ENCODE assay signal across 14 mouse cellular contexts in the genomic region with DNA sequence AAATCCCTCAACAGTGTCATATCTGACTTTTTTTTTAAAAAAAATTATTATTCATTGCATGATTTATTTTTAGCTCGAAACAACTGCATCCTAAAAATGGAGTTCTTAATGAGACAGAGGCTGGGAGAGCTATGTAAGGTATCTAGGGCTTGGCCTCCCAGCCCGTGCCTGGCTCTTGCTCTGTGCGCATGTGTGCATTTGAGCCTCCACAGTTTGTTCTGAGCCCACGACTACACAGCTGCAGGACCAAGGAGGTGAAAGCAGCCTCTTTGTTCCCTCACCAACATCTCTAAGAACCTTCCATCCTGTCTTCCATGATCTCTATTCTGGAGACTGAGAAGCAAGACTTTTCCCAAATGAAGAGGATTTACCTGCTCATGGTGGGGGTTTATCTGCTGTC. TPM values are rescaled to one million over a fixed set of nuclear protein-coding genes. Genes with fewer than 3 reads are reported as not detected.
A peak's percentile ranks its signal among the peaks of the same experiment; 100 is the strongest.
DNase-seq lines count a peak whose midpoint lies in the region; ATAC-seq and TF ChIP-seq lines count a peak whose summit lies in the region.
"Had no signal": no experiment of that assay in that cellular context is flagged by ENCODE, and none has a peak within 500 bp of the region (broad histone marks: within the 10 kb centered on the region; RNA-seq: fewer than 3 reads in every experiment).

Gene Casq2, plus strand, starts transcription at position 133 of the 400 bp plus-strand sequence.

- no peaks in the 10 kb centered on the region for H3K9me3 ChIP-seq in heart, embryonic 15.5 days (replicated peaks)
- H3K9me3 ChIP-seq in stomach, embryonic 16.5 days (replicated peaks; ENCODE audit: control insufficient read depth, low read length) = no peaks in the 10 kb centered on the region
- no peaks in the 10 kb centered on the region for H3K9me3 ChIP-seq in kidney, embryonic 16.5 days (ENCODE audit: low read length)

- no peaks in the 10 kb centered on the region for H3K36me3 ChIP-seq in testis, adult 2 months (ENCODE audit: control insufficient read depth, insufficient read depth, low read length)
- no peaks in the 10 kb centered on the region for H3K36me3 ChIP-seq in heart, embryonic 15.5 days
- no peaks in the 10 kb centered on the region for H3K36me3 ChIP-seq in stomach, embryonic 16.5 days (ENCODE audit: control insufficient read depth, insufficient read depth, low read length)
- H3K36me3 ChIP-seq in kidney, embryonic 16.5 days (ENCODE audit: insufficient read depth, low read length) = no peaks in the 10 kb centered on the region

- ATAC-seq in heart, embryonic 15.5 days (replicated peaks; ENCODE audit: insufficient number of reproducible peaks, insufficient read depth, low FRiP score, low read depth) = peak; percentile 86
- ATAC-seq in stomach, embryonic 16.5 days (ENCODE audit: insufficient read depth, low FRiP score) = no peak
- ATAC-seq in kidney, embryonic 16.5 days (ENCODE audit: low FRiP score, low TSS enrichment) = no peak
- ATAC-seq: Patski had no signal

- 24% methylated on average over 4 of the region's 4 CpGs for WGBS in heart, embryonic 15.5 days
- 64% methylated on average over 4 of the region's 4 CpGs for WGBS in stomach, embryonic 16.5 days
- 80% methylated on average over 4 of the region's 4 CpGs for WGBS in kidney, embryonic 16.5 days

- no peaks in the 10 kb centered on the region for H3K27me3 ChIP-seq in testis, adult 2 months (ENCODE audit: control insufficient read depth, insufficient read depth, low read length)
- H3K27me3 ChIP-seq in heart, embryonic 15.5 days = no peaks in the 10 kb centered on the region
- no peaks in the 10 kb centered on the region for H3K27me3 ChIP-seq in stomach, embryonic 16.5 days (ENCODE audit: control insufficient read depth, insufficient read depth, low read length)
- no peaks in the 10 kb centered on the region for H3K27me3 ChIP-seq in kidney, embryonic 16.5 days (ENCODE audit: insufficient read depth, low read length)
- H3K27me3 ChIP-seq: Patski had no signal

- H3K4me2 ChIP-seq in heart, embryonic 15.5 days = peak within 1 kb of the TSS; percentile 61
- no peak within 1 kb of the TSS for H3K4me2 ChIP-seq in stomach, embryonic 16.5 days (ENCODE audit: low read depth, low read length)
- no peak within 1 kb of the TSS for H3K4me2 ChIP-seq in kidney, embryonic 16.5 days (replicated peaks; ENCODE audit: low read depth, low read length)

- intact Hi-C loops in gastrocnemius, postnatal 36 days (cut with DNase I) = no loop called here

- no peak within 1 kb of the TSS for H3K4me3 ChIP-seq in testis, adult 2 months (ENCODE audit: control insufficient read depth, low read depth, low read length)
- H3K4me3 ChIP-seq in heart, embryonic 15.5 days = peak within 1 kb of the TSS; percentile 54
- H3K4me3 ChIP-seq in stomach, embryonic 16.5 days (replicated peaks; ENCODE audit: low read length) = no peak within 1 kb of the TSS
- H3K4me3 ChIP-seq in kidney, embryonic 16.5 days (ENCODE audit: low read length) = no peak within 1 kb of the TSS
- H3K4me3 ChIP-seq: erythroblast, embryonic 14.5 days had no signal

- no peak for TF ChIP-seq CTCF in testis, adult 2 months (IDR thresholded peaks at IDR 0.05; ENCODE audit: control insufficient read depth, insufficient read depth, insufficient replicate concordance, low read depth, low read length)

- peak within 1 kb of the TSS; percentile 32; the same call in 1 of the 2 replicates for H3K27ac ChIP-seq in testis, adult 2 months (ENCODE audit: control insufficient read depth, insufficient read depth, low read depth, low read length)
- peak within 1 kb of the TSS; percentile 92 for H3K27ac ChIP-seq in heart, embryonic 15.5 days
- no peak within 1 kb of the TSS for H3K27ac ChIP-seq in stomach, embryonic 16.5 days (ENCODE audit: low read length)
- H3K27ac ChIP-seq in kidney, embryonic 16.5 days (ENCODE audit: low read length) = no peak within 1 kb of the TSS

- peaks cover 3% of the 10 kb centered on the region; the same call in 1 of the 2 replicates for H3K4me1 ChIP-seq in testis, adult 2 months (ENCODE audit: control insufficient read depth, insufficient read depth, low read length)
- peaks cover 32% of the 10 kb centered on the region for H3K4me1 ChIP-seq in heart, embryonic 15.5 days (replicated peaks)
- H3K4me1 ChIP-seq in stomach, embryonic 16.5 days (ENCODE audit: control insufficient read depth, insufficient read depth, low read length) = no peaks in the 10 kb centered on the region
- H3K4me1 ChIP-seq in kidney, embryonic 16.5 days (ENCODE audit: insufficient read depth, low read length) = peaks cover 4% of the 10 kb centered on the region; the same call in 1 of the 2 replicates

- DNase-seq in testis, postnatal 14 days (ENCODE audit: low spot score) = no peak
- DNase-seq in gastrocnemius, postnatal 36 days = no peak
- DNase-seq in T-cell, adult 2 months (ENCODE audit: low spot score) = no peak
- no peak for DNase-seq in right cerebral cortex, postnatal 36 days (ENCODE audit: low spot score in 2 of 2)
- DNase-seq: kidney, adult 11 months; midbrain, embryonic 14.5 days had no signal

- peak within 1 kb of the TSS; percentile 62 for H3K9ac ChIP-seq in heart, embryonic 15.5 days
- no peak within 1 kb of the TSS for H3K9ac ChIP-seq in stomach, embryonic 16.5 days (ENCODE audit: low read length)
- no peak within 1 kb of the TSS for H3K9ac ChIP-seq in kidney, embryonic 16.5 days (replicated peaks; ENCODE audit: low read length)

- no peak for TF ChIP-seq POLR2A in testis, adult 2 months (IDR thresholded peaks at IDR 0.05; ENCODE audit: control insufficient read depth, low read depth, low read length)

RNA-seq across cellular contexts. Expression of gene Casq2, which starts in this region (rescaled TPM):
- 1.9 and 2.5 TPM in 2 replicates for polyA plus RNA-seq in testis, adult 2 months (2012; rRNA removed)
- 10 to 100 TPM; 32.1 to 71.4 TPM for total RNA-seq in gastrocnemius, postnatal 36 days (2021)
- 489 and 565 TPM in 2 replicates for polyA plus RNA-seq in heart, embryonic 15.5 days (2015; fragmentation: Nextera tagmentation; extraction: Ambion mirVana)
- 3.9 and 45.9 TPM in 2 replicates for polyA plus RNA-seq in stomach, embryonic 16.5 days (2015; fragmentation: Nextera tagmentation; extraction: Ambion mirVana)
- 3.1 and 3.6 TPM in 2 replicates for polyA plus RNA-seq in kidney, embryonic 16.5 days (2015; fragmentation: Nextera tagmentation; extraction: Ambion mirVana)
- total RNA-seq: common myeloid progenitor, adult 5-6 weeks; hematopoietic stem cell, adult 5-6 weeks had no signal
- polyA plus RNA-seq: erythroblast, embryonic 14.5 days had no signal

Comparison
In these comparisons a context has a peak if more than half of its experiments do, and no peak if none do; other contexts are left out.
1. RNA of gene Casq2 (polyA plus RNA-seq): 489 to 565 TPM in heart, embryonic 15.5 days; 3.9 to 45.9 TPM in stomach, embryonic 16.5 days, 3.1 to 3.6 TPM in kidney, embryonic 16.5 days and 1.9 to 2.5 TPM in testis, adult 2 months; every median in the first group is over 10 times any median in the second.
2. H3K27ac ChIP-seq: peak in testis, adult 2 months (single experiment) and heart, embryonic 15.5 days (single experiment); none in stomach, embryonic 16.5 days (single experiment) and kidney, embryonic 16.5 days (single experiment).